Mouse (Mus musculus) embryonic facial prominence, embryonic 10.5 days (tissue): ENCODE results near the gene Colq. TPM values are rescaled to one million over a fixed set of nuclear protein-coding genes. Genes with fewer than 3 reads are reported as not detected.

Experiments
- DNase-seq: peaks from one replicate; pipeline ENCODE4 v3.0.0-alpha.2; 2017; ENCODE audit warnings: low spot score
- H3K27ac ChIP-seq: fragments of 300-500 bp; sonication (generic); replicated peaks from 2 replicates; pipeline ENCODE4 v1.5.1; 2016; ENCODE audit warnings: mild to moderate bottlenecking
- H3K27me3 ChIP-seq: fragments of 300-500 bp; sonication (generic); replicated peaks from 2 replicates; pipeline ENCODE4 v1.6.1; 2016; ENCODE audit warnings: low read depth, mild to moderate bottlenecking; ENCODE audit not compliant: poor library complexity, severe bottlenecking
- H3K36me3 ChIP-seq: fragments of 300-500 bp; sonication (generic); replicated peaks from 2 replicates; pipeline ENCODE4 v1.6.1; 2016; ENCODE audit warnings: mild to moderate bottlenecking, moderate library complexity
- H3K4me1 ChIP-seq: fragments of 300-500 bp; sonication (generic); 2 replicates; pipeline ENCODE4 v1.6.1; 2016
- H3K4me3 ChIP-seq: fragments of 300-500 bp; sonication (generic); 2 replicates; pipeline ENCODE4 v1.5.1; 2016; ENCODE audit warnings: mild to moderate bottlenecking, moderate library complexity
- H3K9me3 ChIP-seq: fragments of 300-500 bp; sonication (generic); 2 replicates; pipeline ENCODE4 v1.6.1; 2016; ENCODE audit warnings: mild to moderate bottlenecking
- WGBS: fragments of 180-500 bp; shearing (Covaris S2); methylation state at CpG from one replicate; pipeline ENCODE4 v1.1.7; 2016; 5-methylcytosine and 5-hydroxymethylcytosine counted together
- polyA plus RNA-seq: library from polyadenylated mRNA; unstranded; fragments of >200 nt; fragmentation: Nextera tagmentation; extraction: Ambion mirVana; gene quantifications from 2 replicates; pipeline ENCODE4 v1.2.1, GENCODE M21; 2016

Gene Colq
- polyA plus RNA-seq, 1 experiment from 2014 or later: 0.82 TPM

GRCm38 (mm10) chr14:31597446-31597845 is 6.3 kb upstream of the Colq start:
- no peak for DNase-seq
- Histone ChIP-seq H3K4me3 (no peak overlapping the region), H3K4me1 (no peaks in the 10 kb centered on the region), H3K9me3 (no peaks in the 10 kb centered on the region), H3K36me3 (no peaks in the 10 kb centered on the region), H3K27me3 (no peaks in the 10 kb centered on the region), H3K27ac (no peak overlapping the region)
- WGBS: 91% methylated on average over 4 of the region's 4 CpGs

GRCm38 (mm10) chr14:31596408-31596807 is 5.3 kb upstream of the Colq start:
- no peaks in the 10 kb centered on the region for H3K4me1 ChIP-seq
- H3K4me3 ChIP-seq: no peak overlapping the region
- no peak overlapping the region for H3K27ac ChIP-seq
- no peak for DNase-seq
- 83% methylated on average over 7 of the region's 7 CpGs for WGBS
- H3K27me3 ChIP-seq: no peaks in the 10 kb centered on the region
- H3K9me3 ChIP-seq: no peaks in the 10 kb centered on the region
- H3K36me3 ChIP-seq: no peaks in the 10 kb centered on the region

GRCm38 (mm10) chr14:31594693-31595092 is 3.5 kb upstream of the Colq start:
- Histone ChIP-seq H3K36me3 (no peaks in the 10 kb centered on the region), H3K27me3 (no peaks in the 10 kb centered on the region), H3K4me1 (no peaks in the 10 kb centered on the region), H3K27ac (no peak overlapping the region), H3K9me3 (no peaks in the 10 kb centered on the region), H3K4me3 (no peak overlapping the region)
- DNase-seq: no peak
- 78% methylated on average over 3 of the region's 3 CpGs for WGBS

GRCm38 (mm10) chr14:31593036-31593435 is 1.9 kb upstream of the Colq start:
- Histone ChIP-seq H3K9me3 (no peaks in the 10 kb centered on the region), H3K27ac (no peak overlapping the region), H3K36me3 (no peaks in the 10 kb centered on the region), H3K27me3 (no peaks in the 10 kb centered on the region), H3K4me1 (no peaks in the 10 kb centered on the region), H3K4me3 (no peak overlapping the region)
- DNase-seq: no peak
- WGBS: 86% methylated on average over 2 of the region's 2 CpGs

- 86% methylated on average over 8 of the region's 8 CpGs for WGBS
- H3K9me3 ChIP-seq: no peaks in the 10 kb centered on the region
- H3K4me1 ChIP-seq: no peaks in the 10 kb centered on the region
- H3K27me3 ChIP-seq: no peaks in the 10 kb centered on the region
- H3K27ac ChIP-seq: no peak overlapping the region
- no peak for DNase-seq
- no peaks in the 10 kb centered on the region for H3K36me3 ChIP-seq
- H3K4me3 ChIP-seq: no peak overlapping the region
These were observed 4.7 kb downstream of the Colq start for GRCm38 (mm10) chr14:31586451-31586850.

- DNase-seq: no peak
- Histone ChIP-seq H3K36me3 (no peaks in the 10 kb centered on the region), H3K4me1 (peaks cover 5% of the 10 kb centered on the region), H3K9me3 (no peaks in the 10 kb centered on the region), H3K4me3 (no peak overlapping the region), H3K27me3 (no peaks in the 10 kb centered on the region), H3K27ac (no peak overlapping the region)
- WGBS: 89% methylated on average over 9 of the region's 9 CpGs
These were observed 8.1 kb downstream of the Colq start for GRCm38 (mm10) chr14:31583082-31583481.

- WGBS: 68% methylated on average over 9 of the region's 9 CpGs
- no peak for DNase-seq
- Histone ChIP-seq H3K9me3 (no peaks in the 10 kb centered on the region), H3K36me3 (no peaks in the 10 kb centered on the region), H3K4me1 (peaks cover 35% of the 10 kb centered on the region), H3K27ac (no peak overlapping the region), H3K27me3 (no peaks in the 10 kb centered on the region), H3K4me3 (no peak overlapping the region)
These were observed 13.0 kb downstream of the Colq start for GRCm38 (mm10) chr14:31577966-31578735.

- DNase-seq: no peak
- Histone ChIP-seq H3K4me3 (no peak overlapping the region), H3K27me3 (no peaks in the 10 kb centered on the region), H3K9me3 (no peaks in the 10 kb centered on the region), H3K36me3 (no peaks in the 10 kb centered on the region), H3K4me1 (peaks cover 35% of the 10 kb centered on the region), H3K27ac (peak overlapping the region; percentile 15)
- 58% methylated on average over 10 of the region's 10 CpGs for WGBS
These were observed 14.1 kb downstream of the Colq start for GRCm38 (mm10) chr14:31576846-31577697.

- DNase-seq: no peak
- no peaks in the 10 kb centered on the region for H3K27me3 ChIP-seq
- H3K9me3 ChIP-seq: no peaks in the 10 kb centered on the region
- H3K4me1 ChIP-seq: peaks cover 35% of the 10 kb centered on the region
- 75% methylated on average over 9 of the region's 9 CpGs for WGBS
- no peaks in the 10 kb centered on the region for H3K36me3 ChIP-seq
- no peak overlapping the region for H3K4me3 ChIP-seq
- no peak overlapping the region for H3K27ac ChIP-seq
These were observed 15.3 kb downstream of the Colq start for GRCm38 (mm10) chr14:31575866-31576265.

GRCm38 (mm10) chr14:31574903-31575665 is 16.1 kb downstream of the Colq start:
- no peak for DNase-seq
- H3K27ac ChIP-seq: no peak overlapping the region
- H3K27me3 ChIP-seq: no peaks in the 10 kb centered on the region
- H3K4me1 ChIP-seq: peaks cover 35% of the 10 kb centered on the region
- no peaks in the 10 kb centered on the region for H3K9me3 ChIP-seq
- WGBS: 92% methylated on average over 18 of the region's 18 CpGs
- H3K36me3 ChIP-seq: no peaks in the 10 kb centered on the region
- H3K4me3 ChIP-seq: no peak overlapping the region

GRCm38 (mm10) chr14:31572561-31573175 is 18.5 kb downstream of the Colq start:
- 89% methylated on average over 9 of the region's 9 CpGs for WGBS
- Histone ChIP-seq H3K4me1 (peaks cover 30% of the 10 kb centered on the region), H3K36me3 (no peaks in the 10 kb centered on the region), H3K27me3 (no peaks in the 10 kb centered on the region), H3K9me3 (no peaks in the 10 kb centered on the region), H3K4me3 (no peak overlapping the region), H3K27ac (no peak overlapping the region)
- DNase-seq: no peak

- no peak for DNase-seq
- no peak overlapping the region for H3K27ac ChIP-seq
- no peaks in the 10 kb centered on the region for H3K27me3 ChIP-seq
- peaks cover 17% of the 10 kb centered on the region for H3K4me1 ChIP-seq
- no peaks in the 10 kb centered on the region for H3K36me3 ChIP-seq
- WGBS: 85% methylated on average over 5 of the region's 5 CpGs
- H3K4me3 ChIP-seq: no peak overlapping the region
- no peaks in the 10 kb centered on the region for H3K9me3 ChIP-seq
These were observed 19.7 kb downstream of the Colq start for GRCm38 (mm10) chr14:31571419-31571818.
